Mouse (Mus musculus): Measurements from ENCODE around the gene Wfdc1. TPM values are rescaled to one million over a fixed set of nuclear protein-coding genes. Genes with fewer than 3 reads are reported as not detected.

The Wfdc1 gene
- polyA plus RNA-seq, 1 experiment from 2014 or later, result 6.0 TPM

DNA sequence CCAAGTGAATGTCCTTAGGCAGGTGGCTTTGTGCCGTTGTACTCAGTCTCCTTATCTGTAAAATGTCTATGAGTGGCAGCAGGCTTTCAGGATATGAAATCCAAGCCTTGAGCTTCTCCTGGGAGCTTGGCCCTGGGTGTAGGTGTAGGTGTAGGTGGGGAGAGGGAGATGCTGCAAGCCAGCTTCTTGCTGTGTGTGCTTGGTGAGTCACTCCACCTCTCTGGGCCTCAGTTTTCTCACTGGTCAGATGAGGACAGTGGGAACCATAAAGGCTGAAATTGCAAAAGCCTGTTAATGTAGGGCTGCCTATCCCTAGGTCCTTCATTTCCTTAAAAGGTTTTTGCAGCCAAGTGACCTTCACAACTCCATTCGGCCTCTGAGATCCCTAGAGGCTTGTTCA is 30.2 kb upstream of the Wfdc1 start:
- 60% methylated on average over 2 of the region's 2 CpGs for WGBS
- no peak overlapping the region for H3K9ac ChIP-seq (ENCODE audit: low read depth, low read length)

DNA sequence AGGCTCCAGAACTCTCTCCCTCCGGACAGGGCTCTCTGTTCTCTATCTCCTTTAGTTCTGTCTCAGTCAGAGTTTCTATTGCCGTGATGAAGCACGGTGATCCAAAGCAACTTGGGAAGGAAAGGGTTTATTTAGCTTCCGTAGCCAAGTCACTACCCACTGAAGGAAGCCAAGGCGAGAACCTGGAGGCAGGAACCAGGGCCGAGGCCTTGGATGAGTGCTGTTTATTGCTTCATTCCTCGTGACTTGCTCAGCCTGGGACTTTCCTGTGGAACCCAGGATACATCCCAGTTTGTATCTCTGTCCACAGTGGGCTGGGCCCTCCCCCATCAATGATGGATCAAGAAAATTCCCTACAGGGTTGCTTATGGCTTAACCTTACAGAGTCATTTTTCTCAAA is 29.4 kb upstream of the Wfdc1 start:
- no peak overlapping the region for H3K4me3 ChIP-seq (ENCODE audit: low read depth, low read length)
- peaks cover 9% of the 10 kb centered on the region; the same call in 1 of the 2 replicates for H3K27me3 ChIP-seq (ENCODE audit: control insufficient read depth, insufficient read depth, low read depth, low read length)
- no peaks in the 10 kb centered on the region for H3K36me3 ChIP-seq (ENCODE audit: control insufficient read depth, insufficient read depth, low read length)
- no peak overlapping the region for H3K4me2 ChIP-seq (ENCODE audit: low read length)
- H3K27ac ChIP-seq (ENCODE audit: low read length), result no peak overlapping the region
- 72% methylated on average over 7 of the region's 7 CpGs for WGBS
- H3K4me1 ChIP-seq (ENCODE audit: control insufficient read depth, insufficient read depth, low read length), result peaks cover 4% of the 10 kb centered on the region; the same call in 1 of the 2 replicates
- no peak for ATAC-seq
- no peak overlapping the region for H3K9ac ChIP-seq (ENCODE audit: low read depth, low read length)
- H3K9me3 ChIP-seq (replicated peaks; ENCODE audit: control insufficient read depth, low read length, poor library complexity, severe bottlenecking), result no peaks in the 10 kb centered on the region

More for the DNA sequence above, 30.2 kb upstream of the Wfdc1 start:
- H3K4me3 ChIP-seq (ENCODE audit: low read depth, low read length), result no peak overlapping the region
- peaks cover 4% of the 10 kb centered on the region; the same call in 1 of the 2 replicates for H3K4me1 ChIP-seq (ENCODE audit: control insufficient read depth, insufficient read depth, low read length)
- ATAC-seq, result no peak
- H3K27ac ChIP-seq (ENCODE audit: low read length), result no peak overlapping the region
- H3K36me3 ChIP-seq (ENCODE audit: control insufficient read depth, insufficient read depth, low read length), result no peaks in the 10 kb centered on the region
- peaks cover 9% of the 10 kb centered on the region; the same call in 1 of the 2 replicates for H3K27me3 ChIP-seq (ENCODE audit: control insufficient read depth, insufficient read depth, low read depth, low read length)
- no peak overlapping the region for H3K4me2 ChIP-seq (ENCODE audit: low read length)
- no peaks in the 10 kb centered on the region for H3K9me3 ChIP-seq (replicated peaks; ENCODE audit: control insufficient read depth, low read length, poor library complexity, severe bottlenecking)

DNA sequence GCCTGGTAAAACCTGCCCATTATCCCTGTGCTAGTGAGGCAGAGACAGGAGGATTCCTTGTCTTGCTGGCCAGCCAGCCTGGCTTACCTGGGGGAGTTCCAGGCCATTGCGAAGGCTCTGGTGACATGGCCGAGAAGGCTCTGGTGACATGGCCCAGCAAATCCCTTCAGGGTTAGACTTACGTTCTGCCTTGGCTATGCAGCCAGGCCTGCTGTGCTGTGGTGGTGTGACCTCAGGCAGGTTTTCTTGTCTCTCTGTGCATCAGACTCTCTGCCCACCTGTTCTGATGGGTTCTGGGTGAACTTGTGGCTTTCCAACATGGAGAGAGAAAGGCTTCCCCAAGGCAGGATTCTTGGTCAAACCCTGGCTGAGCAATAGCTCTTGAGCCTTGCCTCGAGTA is 28.8 kb upstream of the Wfdc1 start:
- Histone ChIP-seq H3K27ac (ENCODE audit: low read length) (no peak overlapping the region), H3K4me3 (ENCODE audit: low read depth, low read length) (no peak overlapping the region), H3K27me3 (ENCODE audit: control insufficient read depth, insufficient read depth, low read depth, low read length) (peaks cover 9% of the 10 kb centered on the region; the same call in 1 of the 2 replicates), H3K4me2 (ENCODE audit: low read length) (no peak overlapping the region), H3K36me3 (ENCODE audit: control insufficient read depth, insufficient read depth, low read length) (no peaks in the 10 kb centered on the region), H3K9ac (ENCODE audit: low read depth, low read length) (no peak overlapping the region), H3K4me1 (ENCODE audit: control insufficient read depth, insufficient read depth, low read length) (peaks cover 4% of the 10 kb centered on the region; the same call in 1 of the 2 replicates), H3K9me3 (replicated peaks; ENCODE audit: control insufficient read depth, low read length, poor library complexity, severe bottlenecking) (no peaks in the 10 kb centered on the region)
- ATAC-seq, result no peak
- WGBS, result 87% methylated on average over 4 of the region's 4 CpGs

DNA sequence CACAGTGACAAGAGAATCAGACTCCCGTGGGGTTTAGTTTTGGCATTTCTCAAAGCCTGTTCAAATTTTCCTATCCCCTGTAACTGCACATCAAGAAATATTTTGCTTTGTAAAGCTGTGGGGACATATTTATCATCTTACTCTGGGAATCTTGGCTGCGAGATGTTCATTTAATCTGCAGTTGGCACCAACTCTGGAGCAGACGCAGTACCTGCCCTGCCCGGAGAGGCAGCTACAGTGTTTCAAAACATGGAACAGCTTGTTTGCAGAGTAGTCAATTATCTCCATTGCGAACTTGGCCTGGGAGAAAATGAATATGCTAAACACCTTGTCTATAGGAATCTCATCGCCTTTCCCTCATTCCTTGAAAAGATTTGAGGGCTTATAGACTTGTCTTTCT is 27.9 kb upstream of the Wfdc1 start:
- ATAC-seq, result no peak
- H3K9me3 ChIP-seq (replicated peaks; ENCODE audit: control insufficient read depth, low read length, poor library complexity, severe bottlenecking), result no peaks in the 10 kb centered on the region
- WGBS, result 73% methylated on average over 6 of the region's 6 CpGs
- peaks cover 4% of the 10 kb centered on the region; the same call in 1 of the 2 replicates for H3K4me1 ChIP-seq (ENCODE audit: control insufficient read depth, insufficient read depth, low read length)
- H3K27ac ChIP-seq (ENCODE audit: low read length), result no peak overlapping the region
- H3K9ac ChIP-seq (ENCODE audit: low read depth, low read length), result no peak overlapping the region
- no peaks in the 10 kb centered on the region for H3K36me3 ChIP-seq (ENCODE audit: control insufficient read depth, insufficient read depth, low read length)
- no peak overlapping the region for H3K4me3 ChIP-seq (ENCODE audit: low read depth, low read length)
- peaks cover 9% of the 10 kb centered on the region; the same call in 1 of the 2 replicates for H3K27me3 ChIP-seq (ENCODE audit: control insufficient read depth, insufficient read depth, low read depth, low read length)
- no peak overlapping the region for H3K4me2 ChIP-seq (ENCODE audit: low read length)

DNA sequence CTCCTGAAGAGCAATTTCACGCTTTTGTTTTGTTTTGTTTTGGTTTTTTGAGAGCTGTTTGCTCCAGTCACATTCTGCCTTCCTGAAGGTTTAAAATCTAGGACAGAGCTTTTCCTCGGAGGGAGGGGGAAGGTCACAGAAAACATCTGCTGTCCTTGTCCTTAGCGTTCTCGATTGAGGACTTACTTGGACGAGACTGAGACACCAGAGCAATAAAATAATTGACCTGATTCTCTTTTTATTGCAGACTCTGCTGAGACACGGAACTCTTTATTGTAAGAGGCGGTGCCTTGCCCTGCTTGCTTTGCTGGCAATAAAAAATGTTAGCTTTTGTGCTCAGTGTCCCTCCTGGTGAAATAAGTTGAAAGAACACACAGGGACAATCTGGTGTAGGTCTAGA is 26.4 kb upstream of the Wfdc1 start:
- Histone ChIP-seq H3K9me3 (replicated peaks; ENCODE audit: control insufficient read depth, low read length, poor library complexity, severe bottlenecking) (no peaks in the 10 kb centered on the region), H3K4me1 (ENCODE audit: control insufficient read depth, insufficient read depth, low read length) (peaks cover 6% of the 10 kb centered on the region; the same call in 1 of the 2 replicates), H3K27me3 (ENCODE audit: control insufficient read depth, insufficient read depth, low read depth, low read length) (peaks cover 4% of the 10 kb centered on the region; the same call in 1 of the 2 replicates), H3K9ac (ENCODE audit: low read depth, low read length) (no peak overlapping the region), H3K36me3 (ENCODE audit: control insufficient read depth, insufficient read depth, low read length) (no peaks in the 10 kb centered on the region), H3K4me3 (ENCODE audit: low read depth, low read length) (no peak overlapping the region), H3K27ac (ENCODE audit: low read length) (no peak overlapping the region), H3K4me2 (ENCODE audit: low read length) (no peak overlapping the region)
- WGBS, result 64% methylated on average over 7 of the region's 7 CpGs
- no peak for ATAC-seq

DNA sequence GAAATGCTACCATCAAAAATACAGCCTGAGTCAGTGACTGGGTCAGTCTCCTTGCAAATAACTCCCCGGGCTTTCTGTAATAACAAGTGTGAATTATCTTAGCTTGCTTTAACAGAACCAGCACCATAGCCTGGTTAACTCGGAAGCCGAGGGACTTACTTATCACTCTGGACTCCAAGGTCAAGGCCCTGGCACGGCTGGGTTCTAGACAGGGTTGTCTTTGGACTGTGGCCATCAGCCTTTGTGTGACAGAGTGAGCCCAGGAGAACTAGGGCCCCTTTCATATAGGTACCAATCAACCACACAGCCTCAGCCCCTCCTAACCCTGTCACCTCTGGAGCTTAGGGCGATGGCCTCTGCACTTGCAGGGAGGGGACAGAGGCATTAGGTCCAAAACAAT is 25.1 kb upstream of the Wfdc1 start:
- 85% methylated on average over 5 of the region's 5 CpGs for WGBS
- ATAC-seq, result no peak
- H3K4me2 ChIP-seq (ENCODE audit: low read length), result no peak overlapping the region

DNA sequence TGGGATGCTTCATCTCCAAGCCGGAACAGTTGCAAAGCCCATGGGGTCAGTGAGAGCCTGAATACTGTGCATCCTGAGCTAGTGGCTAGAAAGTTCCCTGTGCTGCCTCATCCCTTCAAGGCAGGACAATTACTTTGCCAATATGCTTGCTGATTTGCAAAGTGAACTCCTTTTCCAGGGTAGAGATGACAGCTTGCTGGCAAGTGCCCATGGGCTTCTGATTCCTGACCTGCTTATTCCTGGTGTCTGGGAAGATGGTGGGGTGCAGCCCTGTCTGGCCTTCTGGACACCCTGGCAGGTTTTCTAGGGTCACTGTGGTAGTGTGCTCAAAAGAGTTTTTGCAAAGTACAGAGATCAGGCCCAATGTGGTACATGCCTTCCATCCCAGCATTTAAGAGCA is 23.2 kb upstream of the Wfdc1 start:
- no peak for ATAC-seq
- Histone ChIP-seq H3K27me3 (ENCODE audit: control insufficient read depth, insufficient read depth, low read depth, low read length) (no peaks in the 10 kb centered on the region), H3K4me3 (ENCODE audit: low read depth, low read length) (no peak overlapping the region), H3K4me2 (ENCODE audit: low read length) (no peak overlapping the region), H3K36me3 (ENCODE audit: control insufficient read depth, insufficient read depth, low read length) (no peaks in the 10 kb centered on the region), H3K27ac (ENCODE audit: low read length) (no peak overlapping the region), H3K4me1 (ENCODE audit: control insufficient read depth, insufficient read depth, low read length) (peaks cover 4% of the 10 kb centered on the region; the same call in 1 of the 2 replicates), H3K9ac (ENCODE audit: low read depth, low read length) (no peak overlapping the region), H3K9me3 (replicated peaks; ENCODE audit: control insufficient read depth, low read length, poor library complexity, severe bottlenecking) (no peaks in the 10 kb centered on the region)
- WGBS, result 92% methylated on average over 1 of the region's 1 CpGs

More for the DNA sequence above, 25.1 kb upstream of the Wfdc1 start:
- Histone ChIP-seq H3K9ac (ENCODE audit: low read depth, low read length) (no peak overlapping the region), H3K4me3 (ENCODE audit: low read depth, low read length) (no peak overlapping the region), H3K4me1 (ENCODE audit: control insufficient read depth, insufficient read depth, low read length) (peaks cover 4% of the 10 kb centered on the region; the same call in 1 of the 2 replicates), H3K9me3 (replicated peaks; ENCODE audit: control insufficient read depth, low read length, poor library complexity, severe bottlenecking) (no peaks in the 10 kb centered on the region), H3K36me3 (ENCODE audit: control insufficient read depth, insufficient read depth, low read length) (no peaks in the 10 kb centered on the region), H3K27me3 (ENCODE audit: control insufficient read depth, insufficient read depth, low read depth, low read length) (no peaks in the 10 kb centered on the region), H3K27ac (ENCODE audit: low read length) (no peak overlapping the region)

DNA sequence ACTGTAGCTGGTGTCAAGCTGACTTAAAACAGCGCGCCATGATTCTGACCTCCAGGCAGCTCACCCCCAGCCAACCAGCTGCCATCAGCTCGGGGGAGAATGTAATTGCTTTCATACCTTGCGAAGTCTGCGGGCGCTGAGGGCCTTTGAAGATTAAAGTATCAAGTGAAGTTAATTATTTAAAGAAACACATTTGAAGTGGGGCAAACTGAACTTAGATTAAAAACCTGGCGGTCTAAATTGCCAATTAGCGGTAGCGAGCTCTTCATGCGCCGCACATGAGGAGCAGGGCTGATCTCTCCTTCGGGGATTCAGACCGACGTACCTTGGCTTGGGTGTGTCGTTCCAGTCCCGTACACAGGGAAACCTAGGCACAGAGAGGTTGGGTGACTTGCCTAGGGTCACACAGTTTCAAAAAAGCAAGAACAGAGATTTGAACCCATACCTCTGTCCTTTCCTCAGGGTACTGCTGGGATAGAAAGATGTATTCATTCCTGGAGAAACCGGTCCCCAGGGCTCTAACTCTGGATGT is 21.7 kb upstream of the Wfdc1 start:
- Histone ChIP-seq H3K4me1 (ENCODE audit: control insufficient read depth, insufficient read depth, low read length) (peaks cover 4% of the 10 kb centered on the region; the same call in 1 of the 2 replicates), H3K9ac (ENCODE audit: low read depth, low read length) (no peak overlapping the region), H3K27me3 (ENCODE audit: control insufficient read depth, insufficient read depth, low read depth, low read length) (no peaks in the 10 kb centered on the region), H3K4me2 (ENCODE audit: low read length) (no peak overlapping the region), H3K27ac (ENCODE audit: low read length) (peak overlapping the region; percentile 68), H3K9me3 (replicated peaks; ENCODE audit: control insufficient read depth, low read length, poor library complexity, severe bottlenecking) (no peaks in the 10 kb centered on the region), H3K4me3 (ENCODE audit: low read depth, low read length) (no peak overlapping the region), H3K36me3 (ENCODE audit: control insufficient read depth, insufficient read depth, low read length) (no peaks in the 10 kb centered on the region)
- ATAC-seq, result peak; percentile 74
- WGBS, result 64% methylated on average over 17 of the region's 17 CpGs

DNA sequence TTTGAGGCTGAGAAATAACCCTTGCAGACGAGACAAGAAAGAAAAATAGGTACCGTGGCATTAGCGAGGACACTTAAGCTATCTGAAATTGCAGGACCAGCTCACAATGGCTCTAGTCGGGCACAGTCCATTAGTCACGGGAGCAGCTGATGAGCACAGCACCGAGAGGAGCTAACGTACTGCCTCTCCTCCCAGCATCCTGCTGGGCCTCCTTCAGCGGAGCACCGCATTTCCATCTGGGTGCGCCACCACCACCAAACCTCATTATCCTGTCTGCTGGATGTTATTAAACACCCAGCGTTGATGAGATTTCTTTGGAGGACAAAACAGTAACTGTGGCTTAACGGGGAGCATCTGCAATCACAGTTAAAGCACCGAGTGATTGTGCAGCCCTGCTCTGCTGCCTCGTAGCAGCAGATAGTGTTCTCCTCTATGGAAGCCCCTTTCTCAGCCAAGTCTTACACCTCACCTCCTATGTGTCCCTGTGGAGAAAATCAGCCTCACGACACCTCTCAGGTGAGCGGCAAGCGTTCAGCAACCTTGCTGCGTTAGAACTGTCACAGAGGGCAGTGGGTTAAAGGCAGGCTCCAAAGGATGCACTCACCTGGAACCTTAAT is 21.1 kb upstream of the Wfdc1 start:
- Histone ChIP-seq H3K27me3 (ENCODE audit: control insufficient read depth, insufficient read depth, low read depth, low read length) (no peaks in the 10 kb centered on the region), H3K27ac (ENCODE audit: low read length) (peak overlapping the region; percentile 68), H3K4me2 (ENCODE audit: low read length) (no peak overlapping the region), H3K4me3 (ENCODE audit: low read depth, low read length) (no peak overlapping the region), H3K36me3 (ENCODE audit: control insufficient read depth, insufficient read depth, low read length) (no peaks in the 10 kb centered on the region), H3K4me1 (ENCODE audit: control insufficient read depth, insufficient read depth, low read length) (peaks cover 4% of the 10 kb centered on the region; the same call in 1 of the 2 replicates), H3K9ac (ENCODE audit: low read depth, low read length) (0 out of 2 replicates have a peak overlapping the region, but pooled peaks have one; percentile 14), H3K9me3 (replicated peaks; ENCODE audit: control insufficient read depth, low read length, poor library complexity, severe bottlenecking) (no peaks in the 10 kb centered on the region)
- 29% methylated on average over 18 of the region's 18 CpGs for WGBS
- peak; percentile 82 for ATAC-seq

Measured in midbrain, embryonic 16.5 days (tissue).